Mouse (Mus musculus) Patski (cell line): ENCODE data around the gene Zfp9. TPM values are rescaled to one million over a fixed set of nuclear protein-coding genes. Genes with fewer than 3 reads are reported as not detected.

Source experiments
- ATAC-seq: fragments of 100-300 bp; one replicate; pipeline ENCODE4 v1.8.0; 2021
- CTCF ChIA-PET: fragments of 350-600 bp; sonication (Branson Sonifier 250); formaldehyde crosslinking; loops from one replicate; lab custom pipeline; 2022; ENCODE audit warnings: inconsistent platforms; lab: Charles Lee
- POLR2A ChIA-PET: fragments of 350-600 bp; sonication (Branson Sonifier 250); formaldehyde crosslinking; loops from one replicate; lab custom pipeline; 2022; ENCODE audit warnings: antibody characterized with exemption, inconsistent platforms; lab: Charles Lee
- DNase-seq: peaks from one replicate; pipeline ENCODE4 v3.0.0-alpha.2; 2011; ENCODE audit warnings: low read depth, low spot score
- H3K27me3 ChIP-seq: fragments of 371-371 bp; one replicate; pipeline ENCODE4 v1.5.1; 2021
- CTCF ChIP-seq: fragments of 100-300 bp; IDR thresholded peaks from one replicate; pipeline ENCODE4 v1.5.1; 2021
- in situ Hi-C: fragments of 300-500 bp; cut with MboI; formaldehyde crosslinking; loops from 3 replicates; pipeline ENCODE4 v1.11.1; 2018; ENCODE audit warnings: low pct_unique_long_range_greater_than_20kb, mixed read lengths
- polyA plus RNA-seq: library from polyadenylated mRNA; unstranded; gene quantifications from one replicate; pipeline ENCODE4 v1.2.3, GENCODE M21; 2021

Zfp9 gene
- polyA plus RNA-seq: 3.3 TPM

GRCm38 (mm10) chr6:118478957-118479708 is at the start of gene Zfp9:
Zfp9 (minus strand) TSS chr6:118479320.
- in situ Hi-C loops: no loop called here
- CTCF ChIA-PET: no interaction called here
- POLR2A ChIA-PET: interaction anchor here (0.6 kb wide), 1 partner anchor 24 kb away, joined by 3 read pairs; no protein-coding TSS in a partner anchor
- TF ChIP-seq CTCF: no peak
- peak; percentile 79 for ATAC-seq
- H3K27me3 ChIP-seq: no peaks in the 10 kb centered on the region
- no peak for DNase-seq

- H3K27me3 ChIP-seq: no peaks in the 10 kb centered on the region
- no peak for ATAC-seq
- DNase-seq: no peak
- in situ Hi-C loops: no loop called here
- POLR2A ChIA-PET: no interaction called here
- TF ChIP-seq CTCF: no peak
- CTCF ChIA-PET: no interaction called here
These were observed 41.5 kb upstream of the Zfp9 start for GRCm38 (mm10) chr6:118520668-118521067.

GRCm38 (mm10) chr6:118513335-118514012 is 34.4 kb upstream of the Zfp9 start:
- H3K27me3 ChIP-seq: no peaks in the 10 kb centered on the region
- in situ Hi-C loops: no loop called here
- DNase-seq (no peak), ATAC-seq (no peak)
- TF ChIP-seq CTCF: no peak
- ChIA-PET CTCF (no interaction called here), POLR2A (no interaction called here)

GRCm38 (mm10) chr6:118499010-118499409 is 19.9 kb upstream of the Zfp9 start:
- ChIA-PET POLR2A (no interaction called here), CTCF (no interaction called here)
- H3K27me3 ChIP-seq: no peaks in the 10 kb centered on the region
- in situ Hi-C loops: no loop called here
- DNase-seq (no peak), ATAC-seq (no peak)
- no peak for TF ChIP-seq CTCF

- no peak for TF ChIP-seq CTCF
- in situ Hi-C loops: no loop called here
- ChIA-PET CTCF (no interaction called here), POLR2A (no interaction called here)
- DNase-seq (no peak), ATAC-seq (no peak)
- no peaks in the 10 kb centered on the region for H3K27me3 ChIP-seq
These were observed 3.0 kb upstream of the Zfp9 start for GRCm38 (mm10) chr6:118482125-118482524.

GRCm38 (mm10) chr6:118477875-118478785 is 990 bp downstream of the Zfp9 start:
- DNase-seq: no peak

GRCm38 (mm10) chr6:118462069-118462705 is 16.9 kb downstream of the Zfp9 start:
- in situ Hi-C loops: no loop called here
- no peaks in the 10 kb centered on the region for H3K27me3 ChIP-seq
- ChIA-PET POLR2A (no interaction called here), CTCF (no interaction called here)
- no peak for DNase-seq
- TF ChIP-seq CTCF: no peak
- no peak for ATAC-seq

More at GRCm38 (mm10) chr6:118477875-118478785, 990 bp downstream of the Zfp9 start:
- ChIA-PET CTCF (no interaction called here), POLR2A (interaction anchor here (0.7 kb wide), 1 partner anchor 183 kb away, joined by 3 read pairs; no protein-coding TSS in a partner anchor)
- TF ChIP-seq CTCF: no peak
- ATAC-seq: no peak
- no peaks in the 10 kb centered on the region for H3K27me3 ChIP-seq
- in situ Hi-C loops: no loop called here

GRCm38 (mm10) chr6:118457726-118458125 is 21.4 kb downstream of the Zfp9 start:
- ChIA-PET CTCF (interaction anchor here (1.6 kb wide), 1 partner anchor 26 kb away, joined by 3 read pairs; no protein-coding TSS in a partner anchor), POLR2A (interaction anchor here (0.8 kb wide), 1 partner anchor 38 kb away, joined by 3 read pairs; the partner anchor contains the start of gene Bms1)
- in situ Hi-C loops: no loop called here
- no peak for TF ChIP-seq CTCF
- ATAC-seq: no peak
- no peak for DNase-seq
- H3K27me3 ChIP-seq: no peaks in the 10 kb centered on the region

- in situ Hi-C loops: no loop called here
- peak; percentile 37 for TF ChIP-seq CTCF
- POLR2A ChIA-PET: interaction anchor here (0.5 to 1.3 kb wide), 4 partner anchors 13 to 35 kb away, joined by 3 to 5 read pairs (median 3); partner anchors contain the start of gene Bms1
These were observed 24.0 kb downstream of the Zfp9 start, which contains the start of gene Zfp248 for GRCm38 (mm10) chr6:118455042-118455631. Zfp248 (minus strand) TSS chr6:118455528.

More at GRCm38 (mm10) chr6:118455042-118455631, 24.0 kb downstream of the Zfp9 start, which contains the start of gene Zfp248:
- CTCF ChIA-PET: no interaction called here
- ATAC-seq: peak; percentile 93
- DNase-seq: no peak
- H3K27me3 ChIP-seq: no peaks in the 10 kb centered on the region
